Mouse (Mus musculus): Measurements from ENCODE around the gene Dus3l. TPM values are rescaled to one million over a fixed set of nuclear protein-coding genes. Genes with fewer than 3 reads are reported as not detected.

The Dus3l gene
- polyA plus RNA-seq, 1 experiment from 2014 or later, result 46.5 TPM

DNA sequence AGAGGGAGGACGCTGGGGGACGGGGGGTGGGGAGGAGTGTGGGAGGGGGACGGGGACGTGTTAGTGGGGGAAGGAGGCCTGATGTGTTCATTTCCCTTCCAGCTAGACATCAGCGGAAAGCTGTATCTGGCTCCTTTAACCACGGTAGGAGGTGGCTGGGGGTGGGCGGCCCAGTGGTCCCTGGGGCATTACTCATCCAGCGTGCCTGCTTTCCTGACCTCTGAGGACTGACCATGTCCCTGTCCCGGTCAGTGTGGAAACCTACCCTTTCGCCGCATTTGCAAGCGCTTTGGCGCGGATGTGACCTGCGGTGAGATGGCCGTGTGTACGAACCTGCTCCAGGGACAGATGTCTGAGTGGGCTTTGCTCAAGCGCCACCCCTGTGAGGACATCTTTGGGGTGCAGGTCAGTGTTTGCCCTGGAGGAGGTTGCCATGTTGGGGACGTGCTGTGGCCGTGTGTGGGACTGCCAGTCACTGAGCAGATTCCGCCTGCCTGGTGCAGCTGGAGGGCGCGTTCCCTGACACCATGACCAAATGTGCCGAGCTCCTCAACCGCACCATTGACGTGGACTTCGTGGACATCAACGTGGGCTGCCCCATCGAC lies 3.1 kb downstream of the Dus3l start:
- no peak for ATAC-seq (ENCODE audit: insufficient number of reproducible peaks, insufficient read depth, low FRiP score, low TSS enrichment, low read depth)
- no peak overlapping the region for H3K4me3 ChIP-seq
- peaks cover 11% of the 10 kb centered on the region for H3K4me1 ChIP-seq
- H3K9me3 ChIP-seq, result no peaks in the 10 kb centered on the region
- 93% methylated on average over 29 of the region's 29 CpGs for WGBS
- H3K27ac ChIP-seq, result no peak overlapping the region
- no peaks in the 10 kb centered on the region for H3K27me3 ChIP-seq
- H3K4me2 ChIP-seq, result no peak overlapping the region
- no peak overlapping the region for H3K9ac ChIP-seq
- H3K36me3 ChIP-seq, result peaks cover 51% of the 10 kb centered on the region

DNA sequence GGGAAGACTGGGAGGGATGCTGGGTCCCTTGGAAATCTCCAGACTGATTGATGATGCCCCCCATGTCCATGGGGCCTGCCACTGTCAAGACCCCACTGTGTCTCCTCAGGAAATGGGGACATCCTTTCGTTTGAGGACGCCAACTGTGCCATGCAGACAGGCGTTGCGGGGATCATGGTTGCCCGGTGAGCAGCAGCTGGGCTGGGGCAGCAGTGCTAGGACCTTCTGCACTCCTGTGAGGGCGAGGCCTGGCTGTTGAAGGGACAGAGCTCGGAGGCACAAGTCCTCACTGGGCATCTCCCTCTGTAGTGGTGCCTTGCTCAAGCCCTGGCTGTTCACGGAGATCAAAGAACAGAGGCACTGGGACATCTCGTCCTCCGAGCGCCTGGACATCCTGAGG lies 4.4 kb downstream of the Dus3l start:
- no peak for ATAC-seq (ENCODE audit: insufficient number of reproducible peaks, insufficient read depth, low FRiP score, low TSS enrichment, low read depth)
- Histone ChIP-seq H3K9ac (no peak overlapping the region), H3K27ac (no peak overlapping the region), H3K27me3 (no peaks in the 10 kb centered on the region), H3K4me2 (no peak overlapping the region), H3K9me3 (no peaks in the 10 kb centered on the region), H3K4me3 (no peak overlapping the region), H3K4me1 (peaks cover 5% of the 10 kb centered on the region), H3K36me3 (peaks cover 51% of the 10 kb centered on the region)
- 91% methylated on average over 11 of the region's 11 CpGs for WGBS

DNA sequence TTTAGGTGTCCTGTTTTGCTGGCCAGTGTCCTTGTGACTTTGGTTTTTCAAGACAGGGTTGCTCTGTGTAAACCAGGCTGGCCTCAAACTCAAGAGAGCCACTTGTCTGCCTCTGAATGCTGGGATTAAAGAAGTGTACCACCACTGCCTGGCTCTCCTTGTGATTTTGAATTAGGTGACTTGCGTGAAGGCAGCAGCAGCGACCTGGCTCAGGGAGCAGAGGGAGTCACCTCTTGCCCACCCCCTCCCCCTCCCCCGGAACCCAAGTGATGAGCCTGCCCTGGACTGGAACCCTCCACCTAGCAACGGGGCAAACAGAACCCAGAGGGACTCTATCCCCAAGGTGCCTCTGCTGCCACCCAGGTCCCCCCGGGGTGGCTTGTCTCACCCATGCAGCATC lies 5.4 kb downstream of the Dus3l start, which contains the start of gene Prr22:
Gene Prr22, plus strand, starts transcription at position 301 of the 400 bp plus-strand sequence.
- no peak for ATAC-seq (ENCODE audit: insufficient number of reproducible peaks, insufficient read depth, low FRiP score, low TSS enrichment, low read depth)
- no peak within 1 kb of the TSS for H3K4me2 ChIP-seq
- no peak within 1 kb of the TSS for H3K27ac ChIP-seq
- H3K27me3 ChIP-seq, result no peaks in the 10 kb centered on the region
- H3K4me1 ChIP-seq, result peaks cover 5% of the 10 kb centered on the region
- WGBS, result 86% methylated on average over 5 of the region's 5 CpGs
- no peak within 1 kb of the TSS for H3K4me3 ChIP-seq
- H3K9me3 ChIP-seq, result no peaks in the 10 kb centered on the region
- peaks cover 51% of the 10 kb centered on the region for H3K36me3 ChIP-seq
- no peak within 1 kb of the TSS for H3K9ac ChIP-seq

DNA sequence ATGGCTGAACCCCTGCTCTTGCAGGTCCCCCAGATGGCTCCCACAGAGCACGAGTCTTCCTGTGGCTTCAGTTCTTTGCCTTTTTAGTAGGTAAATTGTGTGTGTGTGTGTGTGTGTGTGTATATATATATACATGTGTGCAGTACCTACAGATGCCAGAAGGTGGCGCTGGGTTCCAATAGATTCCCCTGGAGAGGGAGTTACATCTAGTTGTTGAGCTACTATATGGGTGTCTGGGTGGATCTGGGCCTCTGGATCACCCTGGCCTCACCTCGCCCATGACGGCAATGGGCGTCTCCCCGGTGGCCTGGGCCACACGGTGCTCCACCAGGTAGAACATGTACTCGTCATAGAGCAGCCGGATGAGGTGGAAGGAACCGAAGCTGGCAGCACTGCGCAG lies 13.0 kb downstream of the Dus3l start:
- no peak overlapping the region for H3K9ac ChIP-seq
- H3K27me3 ChIP-seq, result no peaks in the 10 kb centered on the region
- H3K9me3 ChIP-seq, result peaks cover 8% of the 10 kb centered on the region; the same call in 1 of the 2 replicates
- no peak for ATAC-seq (ENCODE audit: insufficient number of reproducible peaks, insufficient read depth, low FRiP score, low TSS enrichment, low read depth)
- peaks cover 15% of the 10 kb centered on the region for H3K36me3 ChIP-seq
- no peak overlapping the region for H3K27ac ChIP-seq
- H3K4me3 ChIP-seq, result no peak overlapping the region
- WGBS, result 94% methylated on average over 11 of the region's 11 CpGs
- no peaks in the 10 kb centered on the region for H3K4me1 ChIP-seq
- H3K4me2 ChIP-seq, result no peak overlapping the region

DNA sequence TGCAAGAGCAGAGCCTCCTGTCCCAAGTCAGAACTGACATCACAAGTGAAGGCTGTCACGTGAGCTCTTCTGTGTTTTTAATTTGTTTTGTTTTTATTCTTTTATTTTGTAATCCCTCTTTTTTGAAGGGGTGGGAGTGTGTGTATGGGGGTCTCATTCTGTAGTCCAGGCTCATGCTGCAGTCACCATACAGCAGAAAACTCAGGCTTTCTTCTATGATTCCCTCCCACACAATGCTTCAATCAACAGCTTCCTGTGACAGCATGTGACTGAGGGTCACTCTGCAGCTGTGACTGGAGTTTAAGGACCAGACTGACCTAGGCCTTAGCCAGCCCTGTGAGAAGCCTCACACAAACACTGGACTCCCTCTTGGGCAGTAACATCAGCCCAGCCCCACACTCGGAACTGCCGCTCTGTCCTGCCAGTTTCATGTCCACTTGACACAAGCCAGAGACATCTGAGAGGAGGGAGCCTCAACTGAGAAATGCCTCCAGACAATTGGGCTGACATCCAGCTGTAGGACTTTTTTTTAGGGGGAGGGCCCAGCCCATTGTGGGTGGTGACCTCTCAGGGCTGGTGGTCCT lies 14.3 kb downstream of the Dus3l start:
- no peaks in the 10 kb centered on the region for H3K27me3 ChIP-seq
- no peak overlapping the region for H3K27ac ChIP-seq
- H3K4me1 ChIP-seq, result no peaks in the 10 kb centered on the region
- no peak overlapping the region for H3K4me2 ChIP-seq
- no peak for ATAC-seq (ENCODE audit: insufficient number of reproducible peaks, insufficient read depth, low FRiP score, low TSS enrichment, low read depth)
- H3K9ac ChIP-seq, result no peak overlapping the region
- 61% methylated on average over 3 of the region's 3 CpGs for WGBS
- no peak overlapping the region for H3K4me3 ChIP-seq
- peaks cover 21% of the 10 kb centered on the region for H3K36me3 ChIP-seq
- H3K9me3 ChIP-seq, result peaks cover 8% of the 10 kb centered on the region; the same call in 1 of the 2 replicates

DNA sequence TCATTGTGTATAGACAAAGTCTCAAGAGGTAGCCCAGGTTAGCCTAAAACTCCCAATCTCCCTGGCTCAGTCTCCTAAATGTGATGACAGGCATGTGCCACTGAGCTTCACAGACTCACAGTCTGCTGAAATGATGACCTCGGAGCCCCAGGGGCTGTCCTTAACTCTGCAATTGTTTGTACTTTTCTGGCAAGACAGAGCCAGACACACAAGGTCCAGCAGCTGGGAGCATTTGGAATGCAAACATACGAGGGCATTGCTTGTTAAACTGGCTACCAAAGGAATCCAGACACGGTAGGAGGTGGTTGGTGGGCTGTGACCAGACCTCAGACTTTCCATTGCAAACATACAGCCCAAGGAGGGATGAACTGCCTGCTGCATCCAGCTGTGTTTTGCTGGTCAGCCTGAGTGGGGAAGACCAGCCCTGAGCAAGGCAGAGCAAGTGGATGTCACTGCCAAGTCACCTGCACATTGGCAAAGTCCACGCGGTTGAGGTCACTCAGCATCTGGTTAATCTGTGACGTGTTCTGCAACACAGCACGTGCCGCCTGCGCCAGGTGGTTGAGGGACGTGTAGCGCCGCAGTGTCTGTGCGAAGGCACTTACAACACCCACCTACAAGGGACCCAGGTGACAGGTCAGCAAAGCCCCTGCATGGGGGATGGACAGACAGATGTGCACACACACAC lies 15.9 kb downstream of the Dus3l start:
- H3K27ac ChIP-seq, result no peak overlapping the region
- ATAC-seq (ENCODE audit: insufficient number of reproducible peaks, insufficient read depth, low FRiP score, low TSS enrichment, low read depth), result no peak
- no peaks in the 10 kb centered on the region for H3K4me1 ChIP-seq
- no peak overlapping the region for H3K4me2 ChIP-seq
- WGBS, result 86% methylated on average over 13 of the region's 13 CpGs
- H3K4me3 ChIP-seq, result no peak overlapping the region
- no peak overlapping the region for H3K9ac ChIP-seq
- H3K27me3 ChIP-seq, result no peaks in the 10 kb centered on the region
- H3K9me3 ChIP-seq, result peaks cover 8% of the 10 kb centered on the region; the same call in 1 of the 2 replicates
- peaks cover 23% of the 10 kb centered on the region for H3K36me3 ChIP-seq

DNA sequence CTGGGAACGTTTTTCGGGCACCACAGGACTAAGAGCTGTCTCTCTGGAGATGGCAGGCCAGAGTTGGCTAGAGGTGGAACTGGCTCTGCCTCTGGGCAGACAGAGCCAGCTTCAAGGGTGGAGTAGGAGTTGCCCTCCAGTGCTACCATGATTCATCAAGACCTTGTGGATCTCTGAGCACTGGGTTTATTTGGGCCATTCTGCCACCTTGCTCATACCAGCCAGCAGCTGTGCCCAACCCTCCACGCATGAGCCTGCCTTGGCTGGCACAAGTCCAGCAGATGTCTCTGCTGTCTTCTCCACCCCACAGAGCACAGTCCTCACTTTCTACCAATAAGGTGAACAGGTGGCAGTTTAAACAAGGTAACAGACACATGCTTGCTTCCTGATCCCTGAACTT lies 24.3 kb downstream of the Dus3l start:
- Histone ChIP-seq H3K27me3 (no peaks in the 10 kb centered on the region), H3K4me3 (no peak overlapping the region)
- WGBS, result 67% methylated on average over 3 of the region's 3 CpGs

DNA sequence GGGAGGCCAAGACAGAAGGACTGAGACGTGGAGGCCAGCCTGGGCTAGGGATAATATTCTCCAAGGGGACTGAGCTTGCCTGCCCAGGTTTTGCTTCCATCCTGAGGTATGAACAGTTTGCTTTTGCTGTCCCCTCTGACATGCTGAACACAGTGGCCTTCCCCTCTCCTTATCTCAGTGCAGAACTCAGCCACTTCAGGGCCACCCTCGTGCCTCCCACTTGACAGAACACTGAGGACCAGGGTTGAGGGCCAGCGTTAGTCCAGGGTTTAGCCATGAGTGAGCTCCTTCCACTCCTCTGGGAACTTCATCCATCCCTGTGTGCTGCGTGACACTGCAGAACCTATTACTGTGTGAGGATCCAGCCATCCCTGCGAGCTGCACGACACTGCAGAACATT lies 24.7 kb downstream of the Dus3l start:
- no peak for ATAC-seq (ENCODE audit: insufficient number of reproducible peaks, insufficient read depth, low FRiP score, low TSS enrichment, low read depth)
- WGBS, result 86% methylated on average over 6 of the region's 6 CpGs

More for the DNA sequence above, 24.3 kb downstream of the Dus3l start:
- Histone ChIP-seq H3K36me3 (0 out of 2 replicates have a peak, but pooled peaks cover 1% of the 10 kb centered on the region), H3K9me3 (no peaks in the 10 kb centered on the region), H3K4me2 (no peak overlapping the region), H3K9ac (no peak overlapping the region), H3K27ac (no peak overlapping the region), H3K4me1 (no peaks in the 10 kb centered on the region)
- no peak for ATAC-seq (ENCODE audit: insufficient number of reproducible peaks, insufficient read depth, low FRiP score, low TSS enrichment, low read depth)

DNA sequence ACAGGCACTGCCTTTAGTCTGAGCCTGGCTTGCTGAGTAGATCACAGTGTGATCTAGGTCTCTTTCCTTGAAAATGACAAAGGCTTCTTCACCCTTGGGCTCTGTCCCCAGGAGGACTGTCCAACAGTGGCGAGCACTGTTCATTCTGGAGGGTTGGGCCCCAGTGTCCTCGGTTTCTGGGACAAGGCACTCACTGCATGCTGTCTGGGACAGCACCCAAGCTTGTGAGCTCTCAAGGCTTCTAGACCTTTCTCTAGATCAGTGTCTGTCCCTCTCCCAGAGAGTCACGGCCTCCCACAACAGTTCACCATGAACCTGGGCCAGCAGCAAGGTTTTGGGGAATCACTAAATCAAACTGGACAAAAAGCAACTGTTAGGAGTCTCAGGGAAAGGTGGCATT lies 28.0 kb downstream of the Dus3l start:
- Histone ChIP-seq H3K9me3 (no peaks in the 10 kb centered on the region), H3K9ac (no peak overlapping the region), H3K4me1 (no peaks in the 10 kb centered on the region), H3K27me3 (no peaks in the 10 kb centered on the region), H3K27ac (no peak overlapping the region), H3K4me2 (no peak overlapping the region), H3K4me3 (no peak overlapping the region), H3K36me3 (no peaks in the 10 kb centered on the region)
- no peak for ATAC-seq (ENCODE audit: insufficient number of reproducible peaks, insufficient read depth, low FRiP score, low TSS enrichment, low read depth)
- 70% methylated on average over 3 of the region's 3 CpGs for WGBS

More for the DNA sequence above, 24.7 kb downstream of the Dus3l start:
- Histone ChIP-seq H3K4me1 (no peaks in the 10 kb centered on the region), H3K4me2 (no peak overlapping the region), H3K36me3 (no peaks in the 10 kb centered on the region), H3K27ac (no peak overlapping the region), H3K9me3 (no peaks in the 10 kb centered on the region), H3K9ac (no peak overlapping the region), H3K4me3 (no peak overlapping the region), H3K27me3 (no peaks in the 10 kb centered on the region)

DNA sequence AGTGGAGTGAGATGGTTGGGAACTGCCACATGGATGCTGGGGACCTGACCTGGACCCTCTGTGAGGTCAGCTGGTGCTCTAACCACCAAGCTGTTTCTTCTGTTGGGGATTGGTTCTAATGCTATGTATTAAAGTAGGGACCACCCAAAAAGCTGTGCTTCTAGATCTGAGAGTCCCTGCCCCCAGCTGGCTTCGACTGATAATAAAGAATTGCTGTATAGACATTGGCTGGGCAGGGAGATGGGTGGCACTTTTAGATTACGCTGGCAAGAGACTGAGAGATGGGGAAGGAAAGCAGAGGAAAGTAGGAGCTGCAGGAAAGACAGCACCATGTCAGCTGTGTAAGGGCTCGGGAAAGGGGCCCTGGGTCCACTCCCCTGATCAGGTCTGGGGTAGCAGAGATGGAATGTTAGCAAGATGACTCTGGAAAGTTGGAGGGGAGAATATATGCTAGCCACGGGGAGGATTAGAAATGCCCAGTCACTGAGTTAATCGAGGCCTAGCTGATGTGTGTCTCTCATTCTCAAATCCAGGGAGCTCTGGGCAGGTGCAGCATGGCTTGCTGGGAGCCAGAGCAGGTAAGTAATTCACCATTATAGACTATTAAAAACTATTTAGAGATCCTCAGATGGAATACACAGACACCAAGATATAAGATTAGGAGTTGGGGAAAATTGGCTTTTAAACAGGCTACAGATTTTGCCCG lies 29.2 kb downstream of the Dus3l start:
- H3K4me1 ChIP-seq, result no peaks in the 10 kb centered on the region
- H3K4me2 ChIP-seq, result no peak overlapping the region
- no peak for ATAC-seq (ENCODE audit: insufficient number of reproducible peaks, insufficient read depth, low FRiP score, low TSS enrichment, low read depth)
- no peaks in the 10 kb centered on the region for H3K9me3 ChIP-seq
- 66% methylated on average over 6 of the region's 6 CpGs for WGBS
- H3K27ac ChIP-seq, result no peak overlapping the region
- H3K4me3 ChIP-seq, result no peak overlapping the region
- H3K36me3 ChIP-seq, result no peaks in the 10 kb centered on the region
- H3K27me3 ChIP-seq, result no peaks in the 10 kb centered on the region
- H3K9ac ChIP-seq, result no peak overlapping the region

DNA sequence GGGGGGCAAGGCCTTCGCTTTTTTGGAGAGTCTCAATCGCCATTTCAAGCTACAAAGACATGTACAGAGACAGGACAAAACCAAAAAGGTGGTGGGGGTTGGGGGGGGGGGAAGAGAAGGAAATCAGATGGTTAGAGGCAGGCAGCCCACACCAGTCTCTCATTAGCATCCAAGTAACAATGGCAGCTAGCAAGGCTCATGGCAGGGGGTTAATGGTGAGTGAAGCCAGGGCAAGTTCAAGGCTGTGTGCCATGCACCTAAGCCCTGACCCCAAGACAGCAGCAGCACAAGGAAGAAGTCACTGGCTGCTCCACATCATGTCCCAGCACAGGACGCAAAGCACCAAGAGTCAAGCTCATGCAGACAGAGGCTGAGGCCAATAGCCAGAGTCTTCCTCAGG lies 34.7 kb downstream of the Dus3l start:
- 86% methylated on average over 3 of the region's 3 CpGs for WGBS
- Histone ChIP-seq H3K4me3 (no peak overlapping the region), H3K9ac (no peak overlapping the region), H3K9me3 (no peaks in the 10 kb centered on the region), H3K27ac (no peak overlapping the region), H3K4me1 (no peaks in the 10 kb centered on the region), H3K36me3 (peaks cover 7% of the 10 kb centered on the region), H3K4me2 (no peak overlapping the region), H3K27me3 (no peaks in the 10 kb centered on the region)
- no peak for ATAC-seq (ENCODE audit: insufficient number of reproducible peaks, insufficient read depth, low FRiP score, low TSS enrichment, low read depth)

All from embryonic facial prominence, embryonic 13.5 days (tissue).